Mouse (Mus musculus): ENCODE results near the gene Rho. TPM values are rescaled to one million over a fixed set of nuclear protein-coding genes. Genes with fewer than 3 reads are reported as not detected.

Gene Rho
- 0.06 TPM in 1 of 2 replicates, not detected in the other for polyA plus RNA-seq (2014; fragmentation: Nextera tagmentation; extraction: Ambion mirVana)

DNA sequence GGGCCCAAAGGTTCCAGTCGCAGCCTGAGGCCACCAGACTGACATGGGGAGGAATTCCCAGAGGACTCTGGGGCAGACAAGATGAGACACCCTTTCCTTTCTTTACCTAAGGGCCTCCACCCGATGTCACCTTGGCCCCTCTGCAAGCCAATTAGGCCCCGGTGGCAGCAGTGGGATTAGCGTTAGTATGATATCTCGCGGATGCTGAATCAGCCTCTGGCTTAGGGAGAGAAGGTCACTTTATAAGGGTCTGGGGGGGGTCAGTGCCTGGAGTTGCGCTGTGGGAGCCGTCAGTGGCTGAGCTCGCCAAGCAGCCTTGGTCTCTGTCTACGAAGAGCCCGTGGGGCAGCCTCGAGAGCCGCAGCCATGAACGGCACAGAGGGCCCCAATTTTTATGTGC, at the start of gene Rho:
Gene Rho, plus strand, starts transcription at position 110 of the 400 bp plus-strand sequence.
- Histone ChIP-seq H3K27ac (ENCODE audit: low read depth, low read length) (no peak within 1 kb of the TSS), H3K36me3 (ENCODE audit: control insufficient read depth, insufficient read depth, low read length) (no peaks in the 10 kb centered on the region), H3K4me2 (replicated peaks; ENCODE audit: low read depth, low read length) (no peak within 1 kb of the TSS), H3K4me1 (ENCODE audit: control insufficient read depth, insufficient read depth, low read length) (no peaks in the 10 kb centered on the region), H3K9me3 (ENCODE audit: control insufficient read depth, low read length) (no peaks in the 10 kb centered on the region), H3K4me3 (ENCODE audit: low read length) (no peak within 1 kb of the TSS), H3K27me3 (ENCODE audit: control insufficient read depth, insufficient read depth, low read length) (no peaks in the 10 kb centered on the region), H3K9ac (ENCODE audit: low read depth, low read length) (no peak within 1 kb of the TSS)
- no peak for ATAC-seq (ENCODE audit: low FRiP score, low TSS enrichment)
- WGBS, result 86% methylated on average over 14 of the region's 14 CpGs

DNA sequence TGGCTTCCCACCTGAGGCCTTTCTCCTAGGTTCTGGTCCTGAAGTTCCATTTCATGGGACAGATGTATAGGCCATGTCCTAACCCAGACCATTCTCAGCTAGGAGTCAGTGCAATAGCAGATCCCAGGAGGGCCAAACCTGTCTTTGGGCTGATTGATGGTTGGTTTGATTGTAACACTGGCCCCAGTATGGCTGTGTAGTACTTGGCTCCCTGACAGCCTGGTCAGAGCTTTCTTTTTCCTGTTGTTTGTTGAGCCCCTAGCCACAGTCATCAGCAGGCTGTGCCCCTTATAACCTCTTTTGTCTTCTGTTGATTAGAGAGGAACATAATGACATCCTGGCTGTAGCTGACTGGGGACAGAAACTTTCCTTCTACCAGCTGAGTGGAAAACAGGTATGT, 47.5 kb upstream of the Rho start:
- ATAC-seq (ENCODE audit: low FRiP score, low TSS enrichment), result peak; percentile 51; the same call in 1 of the 2 replicates
- peaks cover 41% of the 10 kb centered on the region for H3K36me3 ChIP-seq (ENCODE audit: control insufficient read depth, insufficient read depth, low read length)
- no peaks in the 10 kb centered on the region for H3K4me1 ChIP-seq (ENCODE audit: control insufficient read depth, insufficient read depth, low read length)
- no peaks in the 10 kb centered on the region; the same call in 1 of the 2 replicates for H3K9me3 ChIP-seq (ENCODE audit: control insufficient read depth, low read length)
- H3K4me3 ChIP-seq (ENCODE audit: low read length), result no peak overlapping the region
- no peak overlapping the region for H3K4me2 ChIP-seq (replicated peaks; ENCODE audit: low read depth, low read length)
- H3K9ac ChIP-seq (ENCODE audit: low read depth, low read length), result no peak overlapping the region
- no peaks in the 10 kb centered on the region for H3K27me3 ChIP-seq (ENCODE audit: control insufficient read depth, insufficient read depth, low read length)
- H3K27ac ChIP-seq (ENCODE audit: low read depth, low read length), result no peak overlapping the region

DNA sequence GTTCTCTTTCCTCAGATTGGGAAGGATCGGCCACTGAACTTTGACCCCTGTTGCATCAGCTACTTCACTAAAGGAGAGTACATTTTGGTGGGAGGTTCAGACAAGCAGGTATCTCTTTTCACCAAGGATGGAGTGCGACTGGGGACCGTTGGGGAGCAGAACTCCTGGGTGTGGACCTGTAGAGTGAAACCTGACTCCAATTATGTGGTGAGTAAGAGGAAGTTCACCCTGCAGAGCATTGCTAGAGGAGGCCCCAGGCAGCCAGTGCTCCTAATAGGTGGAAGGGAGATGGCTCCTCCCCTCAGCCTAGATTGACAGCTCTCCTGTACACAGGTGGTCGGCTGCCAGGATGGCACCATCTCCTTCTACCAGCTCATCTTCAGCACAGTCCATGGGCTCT, 44.7 kb upstream of the Rho start:
- Histone ChIP-seq H3K4me1 (ENCODE audit: control insufficient read depth, insufficient read depth, low read length) (0 out of 2 replicates have a peak, but pooled peaks cover 2% of the 10 kb centered on the region), H3K27ac (ENCODE audit: low read depth, low read length) (no peak overlapping the region), H3K4me2 (replicated peaks; ENCODE audit: low read depth, low read length) (no peak overlapping the region), H3K27me3 (ENCODE audit: control insufficient read depth, insufficient read depth, low read length) (no peaks in the 10 kb centered on the region), H3K9ac (ENCODE audit: low read depth, low read length) (no peak overlapping the region; the same call in 1 of the 2 replicates), H3K9me3 (ENCODE audit: control insufficient read depth, low read length) (no peaks in the 10 kb centered on the region; the same call in 1 of the 2 replicates), H3K36me3 (ENCODE audit: control insufficient read depth, insufficient read depth, low read length) (peaks cover 39% of the 10 kb centered on the region), H3K4me3 (ENCODE audit: low read length) (no peak overlapping the region)
- 47% methylated on average over 4 of the region's 4 CpGs for WGBS
- ATAC-seq (ENCODE audit: low FRiP score, low TSS enrichment), result peak; percentile 33; the same call in 1 of the 2 replicates

DNA sequence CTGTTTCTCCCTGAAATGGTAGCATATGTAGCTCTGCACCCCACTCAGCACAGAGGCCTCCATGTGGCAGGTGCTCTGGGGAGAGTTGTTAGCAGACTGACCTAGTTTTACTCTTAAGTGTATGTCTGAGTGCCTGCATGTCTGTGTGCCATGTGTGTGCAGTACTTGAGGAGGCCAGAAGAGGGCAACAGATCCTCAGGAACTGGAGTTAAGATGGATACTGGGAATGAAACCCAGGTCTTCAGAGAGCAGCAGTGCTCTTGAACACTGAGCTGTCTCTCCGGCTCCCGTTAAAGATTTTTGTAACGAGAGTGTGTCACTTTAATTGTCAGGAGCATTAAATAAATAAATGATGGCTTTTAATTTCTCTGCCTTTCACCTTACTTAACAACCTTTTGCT, 43.3 kb upstream of the Rho start:
- 96% methylated on average over 3 of the region's 3 CpGs for WGBS
- H3K4me1 ChIP-seq (ENCODE audit: control insufficient read depth, insufficient read depth, low read length), result 0 out of 2 replicates have a peak, but pooled peaks cover 3% of the 10 kb centered on the region
- no peak overlapping the region for H3K4me3 ChIP-seq (ENCODE audit: low read length)
- ATAC-seq (ENCODE audit: low FRiP score, low TSS enrichment), result no peak
- H3K4me2 ChIP-seq (replicated peaks; ENCODE audit: low read depth, low read length), result no peak overlapping the region
- H3K9ac ChIP-seq (ENCODE audit: low read depth, low read length), result no peak overlapping the region
- H3K9me3 ChIP-seq (ENCODE audit: control insufficient read depth, low read length), result no peaks in the 10 kb centered on the region; the same call in 1 of the 2 replicates
- no peak overlapping the region for H3K27ac ChIP-seq (ENCODE audit: low read depth, low read length)
- peaks cover 39% of the 10 kb centered on the region for H3K36me3 ChIP-seq (ENCODE audit: control insufficient read depth, insufficient read depth, low read length)
- no peaks in the 10 kb centered on the region for H3K27me3 ChIP-seq (ENCODE audit: control insufficient read depth, insufficient read depth, low read length)

DNA sequence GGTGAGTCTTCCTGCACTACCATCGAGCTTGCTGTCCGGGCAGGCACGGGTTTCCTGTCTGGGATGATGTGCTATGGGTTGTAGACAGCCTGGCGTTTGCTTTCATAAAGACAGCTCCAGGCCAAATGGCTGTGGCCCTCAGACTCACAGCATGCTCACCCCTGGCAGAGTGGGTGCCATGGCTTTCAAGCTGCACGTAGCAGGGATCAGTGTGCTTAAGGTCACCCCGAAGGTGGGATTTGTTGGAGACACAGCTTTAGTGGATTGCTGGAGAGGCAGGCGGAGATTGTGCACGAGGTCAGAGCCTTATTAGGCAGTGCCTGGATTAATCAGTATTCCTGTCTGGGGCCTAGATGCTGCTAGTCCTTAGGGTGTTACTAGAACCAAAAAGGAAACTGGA, 40.9 kb upstream of the Rho start:
- no peak overlapping the region for H3K4me2 ChIP-seq (replicated peaks; ENCODE audit: low read depth, low read length)
- H3K36me3 ChIP-seq (ENCODE audit: control insufficient read depth, insufficient read depth, low read length), result peaks cover 41% of the 10 kb centered on the region
- H3K4me1 ChIP-seq (ENCODE audit: control insufficient read depth, insufficient read depth, low read length), result 0 out of 2 replicates have a peak, but pooled peaks cover 3% of the 10 kb centered on the region
- H3K9ac ChIP-seq (ENCODE audit: low read depth, low read length), result no peak overlapping the region
- no peaks in the 10 kb centered on the region; the same call in 1 of the 2 replicates for H3K9me3 ChIP-seq (ENCODE audit: control insufficient read depth, low read length)
- H3K27me3 ChIP-seq (ENCODE audit: control insufficient read depth, insufficient read depth, low read length), result no peaks in the 10 kb centered on the region
- ATAC-seq (ENCODE audit: low FRiP score, low TSS enrichment), result no peak
- H3K27ac ChIP-seq (ENCODE audit: low read depth, low read length), result no peak overlapping the region
- no peak overlapping the region for H3K4me3 ChIP-seq (ENCODE audit: low read length)
- 81% methylated on average over 8 of the region's 8 CpGs for WGBS

DNA sequence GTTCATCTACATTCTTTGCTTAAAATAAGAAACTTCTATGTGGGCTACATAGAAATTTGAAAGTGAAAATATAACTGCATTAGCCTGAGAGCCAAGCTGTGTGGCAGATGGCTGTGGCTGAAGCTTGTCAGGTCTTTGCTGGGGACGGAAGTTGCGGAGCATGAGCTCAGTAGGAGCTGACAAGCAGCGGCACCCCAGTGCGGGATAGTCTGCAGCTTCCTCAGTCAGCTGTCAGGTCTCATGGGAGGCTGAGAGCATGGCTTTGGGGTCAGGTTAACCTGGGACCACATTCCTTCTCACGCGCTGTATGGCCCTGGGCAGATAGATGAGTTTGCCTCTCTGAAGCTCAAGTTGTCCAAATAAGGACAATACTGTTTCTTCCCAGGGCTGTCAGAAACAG, 40.5 kb upstream of the Rho start:
- no peak overlapping the region for H3K4me2 ChIP-seq (replicated peaks; ENCODE audit: low read depth, low read length)
- H3K4me1 ChIP-seq (ENCODE audit: control insufficient read depth, insufficient read depth, low read length), result 0 out of 2 replicates have a peak, but pooled peaks cover 3% of the 10 kb centered on the region
- no peaks in the 10 kb centered on the region for H3K27me3 ChIP-seq (ENCODE audit: control insufficient read depth, insufficient read depth, low read length)
- no peak overlapping the region for H3K9ac ChIP-seq (ENCODE audit: low read depth, low read length)
- no peaks in the 10 kb centered on the region; the same call in 1 of the 2 replicates for H3K9me3 ChIP-seq (ENCODE audit: control insufficient read depth, low read length)
- no peak overlapping the region for H3K4me3 ChIP-seq (ENCODE audit: low read length)
- no peak; the same call in 1 of the 2 replicates for ATAC-seq (ENCODE audit: low FRiP score, low TSS enrichment)
- 69% methylated on average over 6 of the region's 6 CpGs for WGBS
- H3K36me3 ChIP-seq (ENCODE audit: control insufficient read depth, insufficient read depth, low read length), result peaks cover 41% of the 10 kb centered on the region
- H3K27ac ChIP-seq (ENCODE audit: low read depth, low read length), result no peak overlapping the region

DNA sequence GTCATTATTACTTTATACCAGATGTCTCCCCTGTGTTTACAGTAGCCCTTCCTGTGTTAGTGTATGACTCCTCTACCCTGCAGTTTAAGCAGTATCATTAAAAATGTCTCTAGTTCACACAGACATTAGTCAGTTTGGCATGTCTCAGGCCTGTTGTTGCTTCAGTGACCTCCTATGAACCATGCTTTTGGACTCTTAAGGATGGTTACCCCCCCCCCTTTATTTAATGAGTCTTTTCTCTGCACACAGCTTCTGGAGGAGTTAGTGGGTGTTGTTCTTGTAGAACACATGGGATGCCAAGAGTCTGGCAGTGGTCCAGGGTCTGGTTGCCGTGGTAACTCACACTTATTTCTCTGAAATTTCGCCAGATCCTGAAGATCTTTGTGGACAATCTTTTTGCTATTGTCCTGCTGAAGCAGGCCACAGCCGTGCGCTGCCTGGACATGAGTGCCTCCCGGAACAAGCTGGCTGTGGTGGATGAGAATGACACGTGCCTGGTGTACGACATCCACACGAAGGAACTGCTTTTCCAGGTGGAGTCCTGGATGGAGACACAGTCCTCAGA, 40.0 kb upstream of the Rho start:
- H3K9ac ChIP-seq (ENCODE audit: low read depth, low read length), result no peak overlapping the region
- 79% methylated on average over 8 of the region's 8 CpGs for WGBS
- H3K4me2 ChIP-seq (replicated peaks; ENCODE audit: low read depth, low read length), result no peak overlapping the region
- no peaks in the 10 kb centered on the region for H3K27me3 ChIP-seq (ENCODE audit: control insufficient read depth, insufficient read depth, low read length)
- peaks cover 41% of the 10 kb centered on the region for H3K36me3 ChIP-seq (ENCODE audit: control insufficient read depth, insufficient read depth, low read length)
- 0 out of 2 replicates have a peak, but pooled peaks cover 3% of the 10 kb centered on the region for H3K4me1 ChIP-seq (ENCODE audit: control insufficient read depth, insufficient read depth, low read length)
- H3K27ac ChIP-seq (ENCODE audit: low read depth, low read length), result no peak overlapping the region
- peak; percentile 40; the same call in 1 of the 2 replicates for ATAC-seq (ENCODE audit: low FRiP score, low TSS enrichment)
- no peaks in the 10 kb centered on the region; the same call in 1 of the 2 replicates for H3K9me3 ChIP-seq (ENCODE audit: control insufficient read depth, low read length)
- no peak overlapping the region for H3K4me3 ChIP-seq (ENCODE audit: low read length)

DNA sequence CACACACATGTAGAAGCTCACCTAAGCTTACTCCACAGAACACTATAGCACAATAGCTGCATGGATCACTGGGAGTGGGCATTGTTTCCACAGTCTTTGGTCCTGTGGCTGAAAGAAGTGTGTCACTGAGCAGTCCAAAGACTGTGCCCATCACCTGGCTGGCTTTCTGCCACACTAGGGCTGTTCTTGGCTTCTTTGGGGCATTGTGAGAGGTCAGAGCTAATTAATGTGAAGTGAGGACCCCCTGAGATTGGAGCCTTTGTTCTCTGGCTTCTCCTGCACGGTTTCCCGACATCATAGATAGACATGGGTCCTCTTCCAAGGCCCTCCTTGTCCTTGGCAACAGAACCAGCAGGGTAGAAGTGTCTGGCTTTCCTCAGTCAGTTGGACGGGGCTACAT, 39.2 kb upstream of the Rho start:
- H3K4me1 ChIP-seq (ENCODE audit: control insufficient read depth, insufficient read depth, low read length), result 0 out of 2 replicates have a peak, but pooled peaks cover 3% of the 10 kb centered on the region
- 84% methylated on average over 3 of the region's 3 CpGs for WGBS
- H3K36me3 ChIP-seq (ENCODE audit: control insufficient read depth, insufficient read depth, low read length), result peaks cover 33% of the 10 kb centered on the region
- H3K4me3 ChIP-seq (ENCODE audit: low read length), result no peak overlapping the region
- ATAC-seq (ENCODE audit: low FRiP score, low TSS enrichment), result no peak
- no peak overlapping the region for H3K9ac ChIP-seq (ENCODE audit: low read depth, low read length)
- H3K4me2 ChIP-seq (replicated peaks; ENCODE audit: low read depth, low read length), result no peak overlapping the region
- no peaks in the 10 kb centered on the region; the same call in 1 of the 2 replicates for H3K9me3 ChIP-seq (ENCODE audit: control insufficient read depth, low read length)
- no peak overlapping the region for H3K27ac ChIP-seq (ENCODE audit: low read depth, low read length)
- H3K27me3 ChIP-seq (ENCODE audit: control insufficient read depth, insufficient read depth, low read length), result no peaks in the 10 kb centered on the region

DNA sequence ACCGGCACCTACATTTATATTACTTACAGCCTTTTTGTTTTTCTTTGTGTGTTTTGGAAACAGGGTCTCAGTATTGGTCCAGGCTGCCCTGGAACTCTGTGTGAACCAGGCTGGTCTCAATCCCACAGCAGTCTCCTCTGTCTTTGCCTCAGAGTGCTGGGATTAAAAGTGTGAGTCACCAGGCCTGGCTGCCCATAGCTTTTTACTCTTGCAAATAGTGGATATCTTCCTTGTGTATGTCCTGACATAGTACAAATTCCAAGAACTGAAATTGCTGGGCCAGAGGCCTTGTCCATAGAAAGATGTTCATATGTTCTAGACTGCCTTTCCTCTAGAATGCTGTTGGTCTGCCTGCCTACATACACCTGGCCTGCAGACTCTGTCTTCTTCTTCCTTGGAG, 35.2 kb upstream of the Rho start:
- H3K27ac ChIP-seq (ENCODE audit: low read depth, low read length), result no peak overlapping the region
- no peak overlapping the region for H3K4me3 ChIP-seq (ENCODE audit: low read length)
- peaks cover 28% of the 10 kb centered on the region for H3K36me3 ChIP-seq (ENCODE audit: control insufficient read depth, insufficient read depth, low read length)
- H3K4me1 ChIP-seq (ENCODE audit: control insufficient read depth, insufficient read depth, low read length), result 0 out of 2 replicates have a peak, but pooled peaks cover 6% of the 10 kb centered on the region
- 80% methylated on average over 1 of the region's 1 CpGs for WGBS
- no peaks in the 10 kb centered on the region for H3K27me3 ChIP-seq (ENCODE audit: control insufficient read depth, insufficient read depth, low read length)
- H3K9ac ChIP-seq (ENCODE audit: low read depth, low read length), result no peak overlapping the region
- no peaks in the 10 kb centered on the region for H3K9me3 ChIP-seq (ENCODE audit: control insufficient read depth, low read length)
- no peak for ATAC-seq (ENCODE audit: low FRiP score, low TSS enrichment)
- no peak overlapping the region for H3K4me2 ChIP-seq (replicated peaks; ENCODE audit: low read depth, low read length)
